Mouse (Mus musculus) frontal cortex, postnatal 36 days (tissue): ENCODE data around the gene Kpna4.

Experiments used
- DNase-seq, 2 experiments: peaks; one replicate each; pipeline ENCODE4 v3.0.0; 2022; ENCODE audit warnings: low spot score in 2 of 2

The Kpna4 gene

GRCm38 (mm10) chr3:69126509-69127345 is at the start of gene Kpna4:
TSS of gene Kpna4 (minus strand) at chr3:69127113.
- DNase-seq, result peak; percentile 92

GRCm38 (mm10) chr3:69175229-69175628 is 48.3 kb upstream of the Kpna4 start:
- no peak for DNase-seq

- DNase-seq, result no peak
Observed at GRCm38 (mm10) chr3:69171123-69171522, 44.2 kb upstream of the Kpna4 start.

GRCm38 (mm10) chr3:69169796-69170195 is 42.9 kb upstream of the Kpna4 start:
- DNase-seq, result no peak

GRCm38 (mm10) chr3:69168724-69169123 is 41.8 kb upstream of the Kpna4 start:
- DNase-seq, result no peak

- DNase-seq, result no peak
Observed at GRCm38 (mm10) chr3:69163057-69163456, 36.1 kb upstream of the Kpna4 start.

- DNase-seq, result no peak
Observed at GRCm38 (mm10) chr3:69160429-69160828, 33.5 kb upstream of the Kpna4 start.

GRCm38 (mm10) chr3:69159501-69159900 is 32.6 kb upstream of the Kpna4 start:
- DNase-seq, result no peak

GRCm38 (mm10) chr3:69157886-69158285 is 31.0 kb upstream of the Kpna4 start:
- no peak for DNase-seq

- DNase-seq, result no peak
Observed at GRCm38 (mm10) chr3:69156484-69156883, 29.6 kb upstream of the Kpna4 start.

GRCm38 (mm10) chr3:69154691-69155090 is 27.8 kb upstream of the Kpna4 start:
- DNase-seq, result no peak

- DNase-seq, result no peak
Observed at GRCm38 (mm10) chr3:69150921-69151320, 24.0 kb upstream of the Kpna4 start.

GRCm38 (mm10) chr3:69142372-69142994 is 15.6 kb upstream of the Kpna4 start:
- DNase-seq, result no peak

GRCm38 (mm10) chr3:69140851-69141250 is 13.9 kb upstream of the Kpna4 start:
- no peak for DNase-seq

- no peak for DNase-seq
Observed at GRCm38 (mm10) chr3:69136059-69136458, 9.1 kb upstream of the Kpna4 start.

GRCm38 (mm10) chr3:69130973-69131372 is 4.1 kb upstream of the Kpna4 start:
- DNase-seq, result no peak

- DNase-seq, result no peak
Observed at GRCm38 (mm10) chr3:69127693-69128092, 780 bp upstream of the Kpna4 start.

- DNase-seq, result no peak
Observed at GRCm38 (mm10) chr3:69127346-69127678, 399 bp upstream of the Kpna4 start.

GRCm38 (mm10) chr3:69125891-69126508 is 913 bp downstream of the Kpna4 start:
- DNase-seq, result peak; percentile 42 to 46

- no peak for DNase-seq
Observed at GRCm38 (mm10) chr3:69125461-69125860, 1.5 kb downstream of the Kpna4 start.

- no peak for DNase-seq
Observed at GRCm38 (mm10) chr3:69118827-69119226, 8.1 kb downstream of the Kpna4 start.

GRCm38 (mm10) chr3:69114760-69115159 is 12.2 kb downstream of the Kpna4 start:
- no peak for DNase-seq

- no peak for DNase-seq
Observed at GRCm38 (mm10) chr3:69113956-69114355, 13.0 kb downstream of the Kpna4 start.
